Comparison of ENCODE assay signal across 8 mouse cellular contexts in genomic region chr2:25111184-25111791, GRCm38 (mm10). TPM values are rescaled to one million over a fixed set of nuclear protein-coding genes. Genes with fewer than 3 reads are reported as not detected.
DNase-seq lines count a peak whose midpoint lies in the region; ATAC-seq and TF ChIP-seq lines count a peak whose summit lies in the region.

No protein-coding gene starts in this region.

- peaks cover 4% of the 10 kb centered on the region; the same call in 1 of the 2 replicates for H3K4me1 ChIP-seq in kidney, adult 2 months (ENCODE audit: control insufficient read depth, insufficient read depth, low read length)
- peaks cover 21% of the 10 kb centered on the region for H3K4me1 ChIP-seq in brown adipose tissue, adult 24 weeks (ENCODE audit: control insufficient read depth, insufficient read depth, insufficient read length, low read length)
- peaks cover 15% of the 10 kb centered on the region; the same call in 1 of the 2 replicates for H3K4me1 ChIP-seq in lung, postnatal 0 days (ENCODE audit: insufficient read depth, low read depth, low read length)

- no peak for TF ChIP-seq CTCF in kidney, adult 2 months (conservative IDR thresholded peaks at IDR 0.05; ENCODE audit: insufficient read depth, insufficient read length, low read depth, low read length)
- TF ChIP-seq CTCF in lung, postnatal 0 days (IDR thresholded peaks at IDR 0.05), result peak; percentile 46

- peak; percentile 94 for ATAC-seq in inflammation-experienced regulatory T-cells, adult 6 months
- peak; percentile 96 for ATAC-seq in lung, postnatal 0 days

- no peak for TF ChIP-seq POLR2A in kidney, adult 2 months (IDR thresholded peaks at IDR 0.05; ENCODE audit: low read depth, low read length)

- peak; percentile 99 for TF ChIP-seq EP300 in lung, postnatal 0 days (IDR thresholded peaks at IDR 0.05)

- no peak for DNase-seq in kidney, adult 2 months
- no peak for DNase-seq in kidney, adult 11 months
- peak; percentile 91 for DNase-seq in lung, postnatal 0 days (ENCODE audit: low spot score)
- no peak for DNase-seq in gastrocnemius, postnatal 36 days
- DNase-seq in right cerebral cortex, postnatal 14 days, result no peak
- DNase-seq in urinary bladder, postnatal 25 days (ENCODE audit: low spot score), result no peak

- no peaks in the 10 kb centered on the region for H3K9me3 ChIP-seq in lung, postnatal 0 days (ENCODE audit: low read length)

- H3K36me3 ChIP-seq in kidney, adult 2 months (ENCODE audit: control insufficient read depth, insufficient read depth, low read length), result no peaks in the 10 kb centered on the region
- H3K36me3 ChIP-seq in lung, postnatal 0 days (ENCODE audit: insufficient read depth, low read length), result no peaks in the 10 kb centered on the region

- no peak overlapping the region for H3K9ac ChIP-seq in lung, postnatal 0 days (replicated peaks; ENCODE audit: low read depth)

- no peak overlapping the region for H3K4me3 ChIP-seq in kidney, adult 2 months (ENCODE audit: insufficient read depth, low read depth, low read length)
- H3K4me3 ChIP-seq in brown adipose tissue, adult 24 weeks (ENCODE audit: insufficient read depth, low read depth, low read length), result no peak overlapping the region
- H3K4me3 ChIP-seq in lung, postnatal 0 days (ENCODE audit: low read depth, low read length), result no peak overlapping the region

- no peaks in the 10 kb centered on the region for H3K27me3 ChIP-seq in kidney, adult 2 months (replicated peaks; ENCODE audit: control insufficient read depth, insufficient read depth, low read length)
- H3K27me3 ChIP-seq in lung, postnatal 0 days (replicated peaks; ENCODE audit: insufficient read depth, low read length), result no peaks in the 10 kb centered on the region

- WGBS in kidney, adult 2 months, result 53% methylated on average over 9 of the region's 9 CpGs
- 22% methylated on average over 9 of the region's 9 CpGs for WGBS in lung, postnatal 0 days

- no peak overlapping the region for H3K4me2 ChIP-seq in lung, postnatal 0 days (replicated peaks; ENCODE audit: low read depth, low read length)

- intact Hi-C loops in gastrocnemius, postnatal 36 days (cut with DNase I), result no loop called here

- H3K27ac ChIP-seq in kidney, adult 2 months (ENCODE audit: insufficient read depth, low read depth, low read length), result peak overlapping the region; percentile 27
- peak overlapping the region; percentile 94 for H3K27ac ChIP-seq in brown adipose tissue, adult 24 weeks (replicated peaks; ENCODE audit: low read depth, low read length)
- H3K27ac ChIP-seq in lung, postnatal 0 days (ENCODE audit: low read length), result peak overlapping the region; percentile 87

RNA-seq across cellular contexts. Expression of gene Noxa1, which starts 16.3 kb away (rescaled TPM):
- polyA plus RNA-seq in kidney, adult 2 months (2012; rRNA removed), result not detected in 2 replicates
- polyA plus RNA-seq in brown adipose tissue, adult 24 weeks (2012; ENCODE audit: insufficient read depth, insufficient read length, missing spikeins), result not detected in 2 replicates
- polyA plus RNA-seq in inflammation-experienced regulatory T-cells, adult 6 months (2017; shearing (Covaris generic)), result 1 to 10 TPM in 2 of 3 experiments, under 1 TPM in 1; 0.68 to 4.2 (median 4.2) TPM
- 11.9 and 14.6 TPM in 2 replicates for polyA plus RNA-seq in lung, postnatal 0 days (2015; fragmentation: Nextera tagmentation; extraction: Ambion mirVana)
- not detected for total RNA-seq in gastrocnemius, postnatal 36 days (2021)

RNA-seq across cellular contexts. Expression of gene Entpd8, which starts 31.2 kb away (rescaled TPM):
- polyA plus RNA-seq in kidney, adult 2 months (2012; rRNA removed), result 23.7 and 29.2 TPM in 2 replicates
- polyA plus RNA-seq in brown adipose tissue, adult 24 weeks (2012; ENCODE audit: insufficient read depth, insufficient read length, missing spikeins), result not detected in 2 replicates
- polyA plus RNA-seq in inflammation-experienced regulatory T-cells, adult 6 months (2017; shearing (Covaris generic)), result under 1 TPM in 1 of 3 experiments, not detected in 2; 0.90 TPM
- polyA plus RNA-seq in lung, postnatal 0 days (2015; fragmentation: Nextera tagmentation; extraction: Ambion mirVana), result 3.0 and 3.4 TPM in 2 replicates
- total RNA-seq in gastrocnemius, postnatal 36 days (2021), result under 1 TPM in 1 of 2 experiments, not detected in 1; 0.23 TPM

RNA-seq across cellular contexts. Expression of gene Nsmf, which starts 57.1 kb away (rescaled TPM):
- 77.8 and 110 TPM in 2 replicates for polyA plus RNA-seq in kidney, adult 2 months (2012; rRNA removed)
- polyA plus RNA-seq in brown adipose tissue, adult 24 weeks (2012; ENCODE audit: insufficient read depth, insufficient read length, missing spikeins), result 10.6 and 15.1 TPM in 2 replicates
- polyA plus RNA-seq in inflammation-experienced regulatory T-cells, adult 6 months (2017; shearing (Covaris generic)), result 10 to 100 TPM; 11.3 to 20.4 (median 11.4) TPM
- 49.3 and 50.2 TPM in 2 replicates for polyA plus RNA-seq in lung, postnatal 0 days (2015; fragmentation: Nextera tagmentation; extraction: Ambion mirVana)
- 10 to 100 TPM in 1 of 2 experiments, 1 to 10 TPM in 1; 7.9 to 10.7 TPM for total RNA-seq in gastrocnemius, postnatal 36 days (2021)

Comparison
In these comparisons a context has a peak if more than half of its experiments do, and no peak if none do; other contexts are left out.
1. H3K27ac ChIP-seq: peak in every context shown above with its lines; median percentile 94 in brown adipose tissue, adult 24 weeks; 87 in lung, postnatal 0 days; 27 in kidney, adult 2 months.